9 mouse cellular contexts compared by ENCODE assay signal in the genomic region with DNA sequence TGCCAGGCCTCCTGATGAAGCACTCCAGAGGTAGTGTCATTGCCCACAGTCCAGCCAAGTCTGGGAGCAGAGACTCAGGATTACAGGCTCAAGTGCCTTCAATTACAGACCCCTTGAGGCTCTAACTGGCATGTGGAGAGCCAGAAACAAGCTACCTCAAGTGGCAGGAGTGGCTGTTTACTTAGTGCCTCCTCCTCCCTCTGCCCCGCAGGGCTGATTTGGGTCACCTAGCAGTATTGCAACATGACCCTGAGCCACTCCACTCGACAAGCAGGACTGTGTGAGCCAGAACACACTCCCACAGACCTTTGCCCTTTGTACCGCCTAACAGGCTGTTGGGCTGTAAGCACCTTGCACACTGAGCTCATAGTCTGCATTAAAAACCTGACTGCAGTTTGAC.
DNase-seq lines count a peak whose midpoint lies in the region; ATAC-seq and TF ChIP-seq lines count a peak whose summit lies in the region.
"Had no signal": no experiment of that assay in that cellular context is flagged by ENCODE, and none has a peak within 500 bp of the region (broad histone marks: within the 10 kb centered on the region; RNA-seq: fewer than 3 reads in every experiment).

No protein-coding gene starts in this region.

- no peaks in the 10 kb centered on the region for H3K9me3 ChIP-seq in kidney, postnatal 0 days (replicated peaks; ENCODE audit: low read length)
- peaks cover 5% of the 10 kb centered on the region; the same call in 1 of the 2 replicates for H3K9me3 ChIP-seq in lung, embryonic 16.5 days (ENCODE audit: control insufficient read depth, low read length)
- H3K9me3 ChIP-seq in hindbrain, embryonic 13.5 days: peaks cover 11% of the 10 kb centered on the region; the same call in 1 of the 2 replicates

- peak; percentile 82 for DNase-seq in adrenal gland, adult 2 months
- DNase-seq in adrenal gland, postnatal 25 days: peak; percentile 42
- peak; percentile 81 for DNase-seq in kidney, postnatal 0 days (ENCODE audit: low spot score)
- no peak for DNase-seq in layer of hippocampus, postnatal 36 days
- no peak for DNase-seq in frontal cortex, postnatal 10 days (ENCODE audit: low spot score in 2 of 2)
- DNase-seq: cerebellum, adult 2 months had no signal

- peaks cover 6% of the 10 kb centered on the region; the same call in 1 of the 2 replicates for H3K4me1 ChIP-seq in kidney, postnatal 0 days (replicated peaks; ENCODE audit: insufficient read depth, low read length)
- peaks cover 14% of the 10 kb centered on the region for H3K4me1 ChIP-seq in lung, embryonic 16.5 days (replicated peaks; ENCODE audit: control insufficient read depth, insufficient read depth, low read length)
- no peaks in the 10 kb centered on the region for H3K4me1 ChIP-seq in hindbrain, embryonic 13.5 days (replicated peaks)

- H3K36me3 ChIP-seq in kidney, postnatal 0 days (ENCODE audit: insufficient read depth, low read length): no peaks in the 10 kb centered on the region
- H3K36me3 ChIP-seq in lung, embryonic 16.5 days (ENCODE audit: control insufficient read depth, insufficient read depth, low read length): no peaks in the 10 kb centered on the region
- no peaks in the 10 kb centered on the region for H3K36me3 ChIP-seq in hindbrain, embryonic 13.5 days

- peak; percentile 95 for ATAC-seq in kidney, postnatal 0 days (replicated peaks; ENCODE audit: low FRiP score, low read depth)
- ATAC-seq in lung, embryonic 16.5 days (ENCODE audit: low read depth): peak; percentile 96
- ATAC-seq in hindbrain, embryonic 13.5 days (ENCODE audit: low FRiP score): no peak
- ATAC-seq: Patski had no signal

- H3K27ac ChIP-seq in kidney, postnatal 0 days: no peak overlapping the region; the same call in 1 of the 2 replicates
- H3K27ac ChIP-seq in lung, embryonic 16.5 days (ENCODE audit: low read length): 0 out of 2 replicates have a peak overlapping the region, but pooled peaks have one; percentile 10
- no peak overlapping the region for H3K27ac ChIP-seq in hindbrain, embryonic 13.5 days

- WGBS in kidney, postnatal 0 days: 15% methylated on average over 3 of the region's 3 CpGs
- WGBS in lung, embryonic 16.5 days: 29% methylated on average over 3 of the region's 3 CpGs
- 42% methylated on average over 3 of the region's 3 CpGs for WGBS in hindbrain, embryonic 13.5 days

- no peaks in the 10 kb centered on the region for H3K27me3 ChIP-seq in kidney, postnatal 0 days (ENCODE audit: insufficient read depth, low read length)
- peaks cover 5% of the 10 kb centered on the region; the same call in 1 of the 2 replicates for H3K27me3 ChIP-seq in lung, embryonic 16.5 days (ENCODE audit: control insufficient read depth, insufficient read depth, low read depth, low read length)
- H3K27me3 ChIP-seq in hindbrain, embryonic 13.5 days: no peaks in the 10 kb centered on the region

- no peak for TF ChIP-seq CTCF in kidney, postnatal 0 days (IDR thresholded peaks at IDR 0.05; ENCODE audit: low read depth)

- H3K9ac ChIP-seq in kidney, postnatal 0 days (ENCODE audit: low read depth, low read length): no peak overlapping the region
- no peak overlapping the region for H3K9ac ChIP-seq in lung, embryonic 16.5 days (ENCODE audit: low read length)
- no peak overlapping the region for H3K9ac ChIP-seq in hindbrain, embryonic 13.5 days

- no peak overlapping the region for H3K4me2 ChIP-seq in kidney, postnatal 0 days (ENCODE audit: low read length)
- H3K4me2 ChIP-seq in lung, embryonic 16.5 days (ENCODE audit: low read depth, low read length): no peak overlapping the region
- no peak overlapping the region for H3K4me2 ChIP-seq in hindbrain, embryonic 13.5 days

- no peak overlapping the region for H3K4me3 ChIP-seq in kidney, postnatal 0 days (replicated peaks; ENCODE audit: low read depth, low read length)
- no peak overlapping the region for H3K4me3 ChIP-seq in lung, embryonic 16.5 days (ENCODE audit: low read length)
- no peak overlapping the region for H3K4me3 ChIP-seq in hindbrain, embryonic 13.5 days

Comparison
In these comparisons a context has a peak if more than half of its experiments do, and no peak if none do; other contexts are left out.
1. DNase-seq: peak in adrenal gland, adult 2 months (single experiment), adrenal gland, postnatal 25 days (single experiment) and kidney, postnatal 0 days (single experiment); none in layer of hippocampus, postnatal 36 days (0 of 2) and frontal cortex, postnatal 10 days (0 of 2).